8 mouse cellular contexts compared by ENCODE assay signal in the genomic region with DNA sequence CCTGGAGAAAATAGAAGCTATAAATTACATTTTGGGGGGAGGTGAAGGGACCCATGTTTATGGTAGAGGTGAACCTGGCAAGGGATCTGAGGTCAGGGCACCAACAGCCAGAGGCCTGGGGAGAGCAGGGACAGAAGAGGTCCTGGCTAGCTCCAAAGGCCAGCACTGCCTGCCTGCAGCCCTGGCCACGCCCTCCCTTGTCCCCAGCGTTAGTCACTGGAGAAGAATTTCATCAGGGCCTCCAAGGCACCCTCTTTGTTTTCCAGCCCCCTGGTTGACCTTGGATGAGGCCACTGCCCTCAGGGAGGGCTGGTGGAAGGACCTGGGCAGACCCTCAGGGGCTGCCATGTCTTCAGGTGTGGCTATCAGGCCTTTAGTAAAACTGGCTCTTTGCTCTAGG. TPM values are rescaled to one million over a fixed set of nuclear protein-coding genes. Genes with fewer than 3 reads are reported as not detected.
A peak's percentile ranks its signal among the peaks of the same experiment; 100 is the strongest.
DNase-seq lines count a peak whose midpoint lies in the region.

No protein-coding gene starts in this region.

- peak; percentile 60 for DNase-seq in gastrocnemius, postnatal 14 days
- DNase-seq in gastrocnemius, postnatal 4 days (ENCODE audit: low spot score in 2 of 2) = no peak
- peak; percentile 62 for DNase-seq in 3T3-L1 (ENCODE audit: low read depth, low spot score)
- peak; percentile 84 for DNase-seq in adrenal gland, postnatal 14 days
- peak; percentile 51 to 56 for DNase-seq in heart, postnatal 10 days
- DNase-seq in cerebellum, adult 9-11 months = no peak
- no peak for DNase-seq in thymus, postnatal 4 days
- no peak for DNase-seq in B cell, adult 2 months

- intact Hi-C loops in gastrocnemius, postnatal 14 days (cut with DNase I; ENCODE audit: low total_unique reads) = no loop called here
- intact Hi-C loops in heart, postnatal 10 days (cut with DNase I) = no loop called here

RNA-seq across cellular contexts. Expression of a gene that starts 30.1 kb away (rescaled TPM):
- total RNA-seq in gastrocnemius, postnatal 14 days (2021) = 100 to 1,000 TPM; 124 to 170 TPM
- 100 to 1,000 TPM; 479 to 480 TPM for total RNA-seq in gastrocnemius, postnatal 4 days (2021)
- total RNA-seq in adrenal gland, postnatal 14 days (2021) = 73.1 and 76.7 TPM in 2 replicates
- 100 to 1,000 TPM; 157 to 164 TPM for total RNA-seq in heart, postnatal 10 days (2021)

Comparison
In these comparisons a context has a peak if more than half of its experiments do, and no peak if none do; other contexts are left out.
1. DNase-seq: peak in gastrocnemius, postnatal 14 days (single experiment), 3T3-L1 (single experiment), adrenal gland, postnatal 14 days (single experiment) and heart, postnatal 10 days (2 of 2); none in gastrocnemius, postnatal 4 days (0 of 2), cerebellum, adult 9-11 months (single experiment), thymus, postnatal 4 days (single experiment) and B cell, adult 2 months (0 of 2).